Mouse (Mus musculus) megakaryocyte, embryonic 14.5 days (primary cell): ENCODE results near the gene Tacr2. TPM values are rescaled to one million over a fixed set of nuclear protein-coding genes. Genes with fewer than 3 reads are reported as not detected.

ENCODE experiments used
- H3K27me3 ChIP-seq: replicated peaks from 2 replicates; pipeline ENCODE3; 2012; ENCODE audit warnings: inconsistent platforms
- H3K36me3 ChIP-seq: replicated peaks from 2 replicates; pipeline ENCODE3; 2012; ENCODE audit warnings: low read length, inconsistent platforms, mixed read lengths
- H3K4me1 ChIP-seq: 2 replicates; pipeline ENCODE4 v1.6.1; 2012; ENCODE audit warnings: inconsistent platforms
- H3K4me3 ChIP-seq: replicated peaks from 2 replicates; pipeline ENCODE3; 2012; ENCODE audit warnings: moderate library complexity, mild to moderate bottlenecking, inconsistent platforms
- H3K9me3 ChIP-seq: 2 replicates; pipeline ENCODE4 v1.6.1; 2012; ENCODE audit warnings: inconsistent platforms
- FLI1 ChIP-seq: IDR thresholded peaks from 2 replicates; pipeline ENCODE4 v1.6.1; 2012; ENCODE audit warnings: low read length, inconsistent platforms, mixed read lengths
- GATA1 ChIP-seq: IDR thresholded peaks from 3 replicates; pipeline ENCODE4 v1.6.1; 2012; ENCODE audit warnings: mixed read lengths, low read length, inconsistent platforms, borderline replicate concordance
- polyA plus RNA-seq: library from polyadenylated mRNA; stranded (reverse); fragments of >175 nt; gene quantifications from 2 replicates; pipeline ENCODE4 v1.2.3, GENCODE M21; 2012; ENCODE audit warnings: low replicate concordance; ENCODE audit not compliant: insufficient read depth

The Tacr2 gene
- polyA plus RNA-seq, 1 experiment = not detected

- peaks cover 13% of the 10 kb centered on the region for H3K4me1 ChIP-seq
Observed at GRCm38 (mm10) chr10:62220732-62221514, 31.3 kb upstream of the Tacr2 start.

DNA sequence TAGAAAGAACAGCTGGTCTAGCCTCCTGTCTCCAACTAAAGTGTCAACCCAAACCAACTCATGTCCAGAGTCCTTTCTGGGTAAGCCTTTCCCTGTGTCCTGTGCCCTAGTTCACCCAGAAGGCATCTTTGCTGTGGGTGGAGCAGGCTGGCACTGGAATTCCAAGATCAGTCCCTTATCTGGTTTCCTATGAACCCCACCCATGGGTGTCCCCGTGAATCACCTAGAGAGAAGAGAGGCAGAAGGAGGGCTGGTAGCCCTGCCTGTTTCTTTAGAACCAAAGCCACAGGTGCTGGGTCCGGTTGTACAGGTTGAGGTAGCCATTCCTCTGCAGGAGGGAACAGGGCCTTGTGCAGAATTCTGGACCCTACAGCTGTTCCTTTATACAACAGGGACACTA, 30.6 kb upstream of the Tacr2 start:
- H3K36me3 ChIP-seq = no peaks in the 10 kb centered on the region
- TF ChIP-seq GATA1 (no peak), FLI1 (no peak)
- no peak overlapping the region for H3K4me3 ChIP-seq
- no peaks in the 10 kb centered on the region for H3K9me3 ChIP-seq
- H3K27me3 ChIP-seq = peaks cover 54% of the 10 kb centered on the region
- peaks cover 9% of the 10 kb centered on the region for H3K4me1 ChIP-seq

More at GRCm38 (mm10) chr10:62220732-62221514, 31.3 kb upstream of the Tacr2 start:
- TF ChIP-seq GATA1 = no peak
- TF ChIP-seq FLI1 = no peak
- H3K27me3 ChIP-seq = peaks cover 49% of the 10 kb centered on the region
- no peaks in the 10 kb centered on the region for H3K36me3 ChIP-seq
- H3K4me3 ChIP-seq = no peak overlapping the region
- no peaks in the 10 kb centered on the region for H3K9me3 ChIP-seq

DNA sequence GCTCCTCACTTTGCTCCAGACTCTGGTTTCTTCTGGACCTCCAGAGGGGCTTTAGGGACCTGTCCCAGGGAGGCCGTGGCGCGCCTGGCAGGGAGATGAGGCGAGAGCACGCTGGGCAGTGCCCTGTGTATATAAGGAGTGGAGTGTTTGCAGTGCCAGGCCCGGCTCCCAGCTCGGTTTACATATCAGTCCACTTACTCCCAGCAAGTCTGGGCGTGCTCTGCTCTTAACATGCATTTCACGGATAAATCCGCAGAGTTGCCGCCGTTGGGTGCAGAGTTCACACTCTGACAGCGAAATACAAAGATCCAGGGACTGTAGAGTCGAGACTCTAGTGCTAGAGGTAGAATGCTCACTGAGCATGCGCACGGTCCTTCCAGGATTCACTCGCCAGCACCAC, 29.5 kb upstream of the Tacr2 start:
- no peak for TF ChIP-seq GATA1
- TF ChIP-seq FLI1 = no peak
- Histone ChIP-seq H3K4me1 (no peaks in the 10 kb centered on the region), H3K9me3 (no peaks in the 10 kb centered on the region), H3K36me3 (no peaks in the 10 kb centered on the region), H3K27me3 (peaks cover 54% of the 10 kb centered on the region), H3K4me3 (no peak overlapping the region)

DNA sequence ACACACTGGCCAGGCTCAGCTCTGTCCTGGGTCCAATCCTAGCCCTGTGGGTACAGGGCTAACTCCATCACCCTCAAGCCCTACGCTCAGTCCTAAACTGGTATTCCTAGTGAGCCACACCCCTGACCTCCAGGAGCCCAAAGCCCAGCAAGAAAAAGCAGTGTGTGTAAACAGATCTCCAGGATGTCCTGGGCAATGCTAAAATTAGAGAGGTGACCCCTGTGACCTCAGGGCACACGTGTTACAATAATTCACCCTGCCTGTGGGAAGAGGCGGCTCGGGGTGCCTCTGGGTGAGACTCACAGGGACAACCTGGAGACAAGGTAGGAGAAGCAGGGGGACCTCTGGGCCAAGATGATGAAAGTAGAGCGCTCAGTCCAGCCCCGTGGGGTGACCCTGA, 28.0 kb upstream of the Tacr2 start:
- H3K9me3 ChIP-seq = no peaks in the 10 kb centered on the region
- H3K36me3 ChIP-seq = no peaks in the 10 kb centered on the region
- TF ChIP-seq FLI1 (no peak), GATA1 (no peak)
- no peaks in the 10 kb centered on the region for H3K4me1 ChIP-seq
- no peak overlapping the region for H3K4me3 ChIP-seq
- peaks cover 58% of the 10 kb centered on the region for H3K27me3 ChIP-seq

GRCm38 (mm10) chr10:62225839-62226238, 26.4 kb upstream of the Tacr2 start:
- TF ChIP-seq FLI1 = no peak
- no peak for TF ChIP-seq GATA1
- Histone ChIP-seq H3K4me1 (peaks cover 6% of the 10 kb centered on the region), H3K9me3 (no peaks in the 10 kb centered on the region), H3K36me3 (no peaks in the 10 kb centered on the region), H3K4me3 (no peak overlapping the region), H3K27me3 (peaks cover 64% of the 10 kb centered on the region)

DNA sequence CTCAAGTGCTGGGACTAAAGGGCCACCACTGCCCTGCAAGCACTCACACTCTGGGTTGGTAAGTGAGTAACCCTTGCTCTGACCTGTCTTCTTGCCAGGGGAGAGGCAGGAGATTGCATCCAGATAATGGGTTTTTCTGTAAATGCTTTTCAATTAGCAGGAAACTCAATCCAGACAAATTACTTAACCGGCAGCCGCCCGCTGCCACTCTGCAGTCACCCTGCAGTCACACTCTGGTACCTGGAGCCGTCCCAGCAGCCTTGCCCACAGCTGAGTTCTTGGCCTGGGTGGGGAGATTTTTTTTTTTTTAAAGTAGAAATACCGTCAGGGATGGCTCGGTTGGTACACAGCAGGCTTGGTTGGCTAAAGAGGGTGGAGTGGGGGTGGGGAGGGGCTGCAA, 24.1 kb upstream of the Tacr2 start:
- TF ChIP-seq FLI1 (no peak), GATA1 (no peak)
- H3K36me3 ChIP-seq = no peaks in the 10 kb centered on the region
- H3K4me1 ChIP-seq = peaks cover 13% of the 10 kb centered on the region
- H3K4me3 ChIP-seq = no peak overlapping the region
- no peaks in the 10 kb centered on the region for H3K9me3 ChIP-seq
- peaks cover 69% of the 10 kb centered on the region for H3K27me3 ChIP-seq

DNA sequence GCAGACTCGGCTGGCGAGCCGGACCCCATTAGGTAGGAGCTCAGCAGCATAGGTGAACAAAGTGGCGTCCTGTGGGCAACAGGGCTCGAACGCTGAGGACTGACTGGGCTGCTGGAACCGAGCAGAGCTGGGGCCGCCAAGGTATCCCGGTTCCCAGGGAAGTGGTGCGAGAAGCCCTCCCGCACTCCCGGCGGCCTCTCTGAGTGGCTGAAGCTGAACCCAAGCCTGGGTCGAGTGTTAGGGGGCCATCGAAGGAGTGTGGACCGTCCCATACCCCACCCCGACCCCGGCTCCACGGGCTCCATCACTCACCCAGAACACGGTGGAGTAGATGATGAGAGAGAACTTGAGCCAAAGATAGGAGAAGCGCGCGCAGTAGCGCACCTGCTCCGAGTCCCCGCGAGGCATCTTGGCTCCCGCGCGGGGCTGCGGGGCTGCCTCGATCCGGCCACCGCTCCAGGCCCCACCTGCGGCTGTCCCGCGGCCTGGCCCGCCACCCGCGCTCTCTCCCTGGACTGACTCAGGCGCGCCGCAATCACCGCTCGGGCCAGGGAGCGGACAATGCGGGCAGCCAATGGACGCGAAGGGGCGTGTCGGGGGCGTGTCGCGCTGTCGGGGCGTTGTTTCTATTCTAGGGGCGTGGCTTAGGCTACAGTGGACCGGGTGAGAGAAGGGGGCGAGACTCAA, 21.4 kb upstream of the Tacr2 start, which contains the start of gene Tspan15:
Gene Tspan15 (minus strand): TSS at position 544 of the 687 bp plus-strand sequence.
- Histone ChIP-seq H3K9me3 (no peaks in the 10 kb centered on the region), H3K27me3 (peaks cover 82% of the 10 kb centered on the region), H3K4me1 (peaks cover 13% of the 10 kb centered on the region), H3K4me3 (peak within 1 kb of the TSS; percentile 86), H3K36me3 (no peaks in the 10 kb centered on the region)
- TF ChIP-seq FLI1 = no peak
- no peak for TF ChIP-seq GATA1

GRCm38 (mm10) chr10:62231395-62231732, 20.9 kb upstream of the Tacr2 start:
- Histone ChIP-seq H3K27me3 (peaks cover 80% of the 10 kb centered on the region), H3K36me3 (no peaks in the 10 kb centered on the region), H3K4me1 (peaks cover 13% of the 10 kb centered on the region), H3K9me3 (no peaks in the 10 kb centered on the region), H3K4me3 (peak overlapping the region; percentile 86)
- no peak for TF ChIP-seq GATA1
- no peak for TF ChIP-seq FLI1

DNA sequence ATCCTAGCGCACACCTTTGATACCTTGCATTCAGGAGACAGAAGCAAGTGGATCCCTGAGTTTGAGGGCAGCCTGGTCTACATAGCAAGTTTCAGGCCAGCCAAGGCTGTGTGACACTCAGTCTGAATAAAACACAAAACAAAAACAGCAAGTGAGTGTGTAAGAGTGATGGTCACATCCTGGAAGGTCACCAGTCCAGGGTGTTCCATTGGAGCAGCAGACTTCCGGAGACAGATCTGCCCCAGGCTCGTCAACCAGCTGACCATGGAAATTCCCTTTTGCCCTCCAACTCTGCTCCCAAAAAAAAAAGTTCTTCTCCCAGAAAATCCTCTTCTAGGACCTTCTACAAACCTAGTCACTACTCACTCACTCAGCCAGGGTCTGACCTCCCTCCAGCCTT, 20.4 kb upstream of the Tacr2 start:
- no peak overlapping the region for H3K4me3 ChIP-seq
- H3K27me3 ChIP-seq = peaks cover 76% of the 10 kb centered on the region
- H3K9me3 ChIP-seq = no peaks in the 10 kb centered on the region
- TF ChIP-seq FLI1 (no peak), GATA1 (no peak)
- no peaks in the 10 kb centered on the region for H3K36me3 ChIP-seq
- H3K4me1 ChIP-seq = peaks cover 13% of the 10 kb centered on the region

DNA sequence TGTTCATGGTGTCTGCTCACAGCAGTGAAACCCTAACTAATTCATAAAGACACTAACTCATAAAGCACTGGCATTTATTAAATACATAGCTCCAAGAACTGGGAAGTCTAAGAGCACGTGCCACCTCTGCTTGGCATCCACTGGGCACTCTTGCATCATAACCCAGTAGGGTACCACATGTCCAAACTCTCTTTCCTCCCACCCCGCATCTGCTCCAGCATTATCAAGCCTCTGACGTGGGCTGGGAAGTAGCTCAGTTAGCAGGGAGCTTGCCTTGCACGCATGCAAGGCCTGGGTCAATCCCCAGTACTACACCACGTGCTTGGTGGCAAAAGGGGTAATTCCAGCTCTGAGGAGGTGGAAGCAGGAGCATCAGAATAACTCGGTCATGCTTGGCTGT, 16.1 kb upstream of the Tacr2 start:
- no peak overlapping the region for H3K4me3 ChIP-seq
- no peaks in the 10 kb centered on the region; the same call in 1 of the 2 replicates for H3K9me3 ChIP-seq
- peaks cover 52% of the 10 kb centered on the region for H3K27me3 ChIP-seq
- TF ChIP-seq FLI1 (no peak), GATA1 (no peak)
- H3K36me3 ChIP-seq = no peaks in the 10 kb centered on the region
- H3K4me1 ChIP-seq = peaks cover 4% of the 10 kb centered on the region
